Mouse (Mus musculus): ENCODE data around the gene Srl. TPM values are rescaled to one million over a fixed set of nuclear protein-coding genes. Genes with fewer than 3 reads are reported as not detected.

The Srl gene
- polyA plus RNA-seq, 1 experiment from 2014 or later, result 28.9 TPM

GRCm38 (mm10) chr16:4506181-4506580 is 35.4 kb downstream of the Srl start:
- WGBS, result 82% methylated on average over 3 of the region's 3 CpGs
- Histone ChIP-seq H3K36me3 (no peaks in the 10 kb centered on the region), H3K9me3 (no peaks in the 10 kb centered on the region), H3K27me3 (no peaks in the 10 kb centered on the region), H3K4me2 (no peak overlapping the region), H3K27ac (replicated peaks) (no peak overlapping the region), H3K4me3 (no peak overlapping the region), H3K4me1 (replicated peaks) (no peaks in the 10 kb centered on the region), H3K9ac (no peak overlapping the region)
- ATAC-seq (ENCODE audit: low read depth), result no peak

DNA sequence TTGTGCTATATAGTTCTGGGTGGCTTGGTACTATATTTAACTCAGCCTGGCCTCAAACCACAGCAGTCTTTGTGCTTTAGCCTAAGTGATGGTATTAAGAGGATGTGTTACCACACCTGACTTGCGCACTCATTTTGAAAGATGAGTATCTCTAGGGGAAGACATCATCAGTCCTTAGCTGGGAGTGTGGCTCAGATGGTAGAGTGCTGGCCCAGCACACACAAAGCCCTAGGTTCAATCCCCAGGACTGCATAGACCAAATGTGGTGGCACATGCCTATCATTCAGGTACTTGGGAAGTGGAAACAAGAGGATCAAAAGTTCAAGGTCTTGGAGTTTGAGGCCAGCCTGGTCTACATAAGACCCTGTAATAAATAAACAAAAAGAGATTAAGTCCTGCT is 38.1 kb downstream of the Srl start:
- no peak for ATAC-seq (ENCODE audit: low read depth)
- no peaks in the 10 kb centered on the region for H3K27me3 ChIP-seq
- WGBS, result 90% methylated on average over 1 of the region's 1 CpGs

DNA sequence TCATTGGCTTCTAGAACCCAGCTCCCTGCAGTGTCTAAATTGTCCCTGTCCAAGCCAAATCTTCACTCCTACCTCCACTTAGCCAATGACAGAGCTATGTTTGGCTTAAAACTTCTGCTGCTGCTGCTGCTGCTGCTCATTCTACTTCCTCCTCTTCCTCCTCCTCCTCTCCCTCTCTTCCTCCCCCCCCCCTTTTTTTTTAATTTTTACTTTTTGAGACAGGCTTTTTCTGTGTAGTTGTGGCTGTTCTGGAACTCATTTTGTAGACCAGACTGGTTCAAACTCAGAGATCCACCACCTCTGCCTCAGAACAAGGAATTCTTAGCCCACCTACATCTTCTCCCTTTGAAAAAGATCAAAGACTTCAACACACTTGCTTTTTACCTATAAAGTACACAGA is 39.0 kb downstream of the Srl start:
- Histone ChIP-seq H3K36me3 (no peaks in the 10 kb centered on the region), H3K9me3 (no peaks in the 10 kb centered on the region), H3K27me3 (no peaks in the 10 kb centered on the region), H3K27ac (replicated peaks) (no peak overlapping the region), H3K9ac (no peak overlapping the region), H3K4me2 (no peak overlapping the region), H3K4me1 (replicated peaks) (no peaks in the 10 kb centered on the region), H3K4me3 (no peak overlapping the region)
- ATAC-seq (ENCODE audit: low read depth), result no peak

More for the DNA sequence above, 38.1 kb downstream of the Srl start:
- Histone ChIP-seq H3K4me1 (replicated peaks) (no peaks in the 10 kb centered on the region), H3K9me3 (no peaks in the 10 kb centered on the region), H3K27ac (replicated peaks) (no peak overlapping the region), H3K36me3 (no peaks in the 10 kb centered on the region), H3K4me2 (no peak overlapping the region), H3K4me3 (no peak overlapping the region), H3K9ac (no peak overlapping the region)

DNA sequence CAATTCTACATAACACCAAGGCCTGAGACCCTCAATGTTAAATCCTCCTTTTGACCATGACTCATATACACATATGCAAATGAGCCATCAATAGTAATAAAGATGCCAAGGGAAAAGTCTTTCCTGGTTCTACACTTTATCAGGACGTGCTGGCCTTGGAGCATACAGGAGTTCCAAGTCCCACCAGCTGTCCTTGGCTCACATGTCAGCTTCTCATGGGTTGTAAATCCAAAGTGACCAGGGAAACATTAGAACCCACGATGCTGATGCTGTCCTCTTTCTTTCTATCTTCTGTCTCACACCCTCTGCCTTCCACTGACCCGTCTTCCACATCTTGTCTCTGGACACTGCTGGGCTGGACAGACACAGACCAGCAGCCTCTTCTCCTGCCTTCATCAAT is 39.9 kb downstream of the Srl start:
- ATAC-seq (ENCODE audit: low read depth), result no peak
- Histone ChIP-seq H3K27ac (replicated peaks) (no peak overlapping the region), H3K9me3 (no peaks in the 10 kb centered on the region), H3K4me1 (replicated peaks) (no peaks in the 10 kb centered on the region), H3K27me3 (no peaks in the 10 kb centered on the region), H3K9ac (no peak overlapping the region), H3K36me3 (no peaks in the 10 kb centered on the region), H3K4me3 (no peak overlapping the region), H3K4me2 (no peak overlapping the region)
- 80% methylated on average over 3 of the region's 3 CpGs for WGBS

DNA sequence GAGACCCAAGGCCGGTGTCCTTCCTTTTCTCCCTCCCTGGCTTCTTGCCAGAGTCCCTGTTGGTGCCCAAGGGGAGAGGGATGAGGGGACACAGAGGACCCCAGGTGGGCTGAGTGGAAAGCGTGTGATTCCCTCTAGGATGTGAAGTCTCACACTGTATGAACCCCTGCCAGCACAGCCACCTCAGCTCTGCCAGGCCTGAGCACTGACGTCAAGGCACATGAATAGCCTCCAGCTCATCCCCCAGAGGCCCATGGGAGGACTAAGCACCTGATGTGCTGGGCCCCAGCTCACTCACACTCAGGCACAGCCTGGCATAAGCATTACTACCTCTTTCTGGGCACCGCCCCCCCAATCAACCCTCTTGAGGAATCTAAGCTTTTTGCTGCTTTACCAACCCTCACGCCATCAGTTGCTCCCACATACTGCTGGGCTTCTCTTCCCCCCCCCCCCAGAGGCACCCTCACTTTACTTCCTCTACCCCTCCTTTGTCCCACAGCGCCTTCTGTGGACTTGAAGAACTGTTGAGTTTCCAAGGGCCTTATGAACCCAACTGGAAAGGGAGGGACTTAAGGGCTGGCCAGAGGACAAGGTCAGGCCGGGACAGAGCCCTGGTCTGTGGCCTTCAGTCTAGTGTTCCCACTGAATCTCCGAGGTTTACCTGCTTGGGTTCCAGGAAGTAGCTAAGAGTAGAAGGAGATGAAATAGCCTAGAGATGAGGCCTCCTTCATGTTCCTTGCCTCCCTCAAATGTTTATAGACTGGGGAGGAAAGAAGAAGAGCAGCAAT is 40.8 kb downstream of the Srl start:
- no peak overlapping the region for H3K4me2 ChIP-seq
- 76% methylated on average over 8 of the region's 8 CpGs for WGBS
- no peaks in the 10 kb centered on the region for H3K27me3 ChIP-seq
- H3K27ac ChIP-seq (replicated peaks), result no peak overlapping the region
- H3K4me3 ChIP-seq, result no peak overlapping the region
- H3K9ac ChIP-seq, result no peak overlapping the region
- ATAC-seq (ENCODE audit: low read depth), result no peak
- H3K9me3 ChIP-seq, result no peaks in the 10 kb centered on the region
- no peaks in the 10 kb centered on the region for H3K36me3 ChIP-seq
- H3K4me1 ChIP-seq (replicated peaks), result no peaks in the 10 kb centered on the region

- Histone ChIP-seq H3K4me1 (replicated peaks) (peaks cover 2% of the 10 kb centered on the region; the same call in 1 of the 2 replicates), H3K9me3 (no peaks in the 10 kb centered on the region), H3K27ac (replicated peaks) (no peak overlapping the region), H3K27me3 (no peaks in the 10 kb centered on the region), H3K36me3 (no peaks in the 10 kb centered on the region), H3K4me3 (no peak overlapping the region), H3K9ac (no peak overlapping the region), H3K4me2 (no peak overlapping the region)
- 78% methylated on average over 8 of the region's 8 CpGs for WGBS
- ATAC-seq (ENCODE audit: low read depth), result no peak
Measured at GRCm38 (mm10) chr16:4497762-4498607, 43.6 kb downstream of the Srl start.

GRCm38 (mm10) chr16:4496470-4496869 is 45.1 kb downstream of the Srl start:
- no peaks in the 10 kb centered on the region for H3K9me3 ChIP-seq
- H3K4me3 ChIP-seq, result no peak overlapping the region
- 87% methylated on average over 3 of the region's 3 CpGs for WGBS

GRCm38 (mm10) chr16:4495861-4496260 is 45.8 kb downstream of the Srl start:
- no peak overlapping the region for H3K4me2 ChIP-seq
- H3K4me1 ChIP-seq (replicated peaks), result peaks cover 3% of the 10 kb centered on the region; the same call in 1 of the 2 replicates
- no peaks in the 10 kb centered on the region for H3K27me3 ChIP-seq
- no peak overlapping the region for H3K9ac ChIP-seq
- no peak for ATAC-seq (ENCODE audit: low read depth)
- H3K27ac ChIP-seq (replicated peaks), result no peak overlapping the region
- 89% methylated on average over 5 of the region's 5 CpGs for WGBS
- peaks cover 13% of the 10 kb centered on the region for H3K36me3 ChIP-seq
- H3K4me3 ChIP-seq, result no peak overlapping the region
- H3K9me3 ChIP-seq, result no peaks in the 10 kb centered on the region

More at GRCm38 (mm10) chr16:4496470-4496869, 45.1 kb downstream of the Srl start:
- Histone ChIP-seq H3K4me2 (no peak overlapping the region), H3K36me3 (peaks cover 10% of the 10 kb centered on the region; the same call in 1 of the 2 replicates), H3K9ac (no peak overlapping the region), H3K27ac (replicated peaks) (no peak overlapping the region), H3K27me3 (no peaks in the 10 kb centered on the region), H3K4me1 (replicated peaks) (peaks cover 3% of the 10 kb centered on the region; the same call in 1 of the 2 replicates)
- ATAC-seq (ENCODE audit: low read depth), result no peak

DNA sequence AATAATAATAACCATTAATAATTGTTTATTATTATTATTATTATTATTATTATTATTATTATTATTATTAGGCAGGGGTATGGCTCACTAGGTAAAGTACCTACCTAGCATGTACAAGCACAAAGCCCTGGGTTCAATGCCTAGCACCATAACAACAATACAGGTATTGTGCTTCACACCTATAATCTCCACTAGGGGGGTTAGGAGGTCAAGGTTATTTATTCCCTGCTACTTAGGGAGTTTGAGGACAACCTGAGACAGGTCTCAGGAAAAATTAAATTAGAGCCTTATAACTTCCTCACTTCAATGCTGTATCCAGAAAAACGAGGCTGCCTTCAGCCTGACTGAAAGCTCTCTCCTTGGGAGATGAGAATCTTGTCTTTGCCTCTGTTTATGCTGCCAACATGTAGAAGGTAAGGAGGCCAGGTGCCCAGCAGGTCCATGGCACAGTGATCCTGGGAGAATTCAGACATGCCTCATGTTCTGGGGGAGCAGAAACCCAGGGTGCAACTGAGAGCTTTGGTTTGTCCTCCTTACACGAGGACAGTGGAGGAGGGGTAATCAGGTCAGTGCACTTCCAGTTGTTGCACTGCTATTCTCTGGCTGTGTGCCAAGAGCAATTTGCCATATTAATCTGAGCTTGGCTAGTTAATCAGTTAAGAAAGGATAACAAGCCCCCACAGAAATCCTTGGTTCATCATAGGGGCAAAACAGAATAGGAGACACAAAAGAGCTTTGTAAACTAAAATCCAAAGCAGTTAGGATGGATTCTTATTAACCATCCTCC is 48.6 kb downstream of the Srl start:
- WGBS, result 65% methylated on average over 2 of the region's 2 CpGs
- Histone ChIP-seq H3K36me3 (peaks cover 13% of the 10 kb centered on the region), H3K4me3 (no peak overlapping the region), H3K9me3 (no peaks in the 10 kb centered on the region), H3K9ac (no peak overlapping the region), H3K4me2 (no peak overlapping the region), H3K27ac (replicated peaks) (no peak overlapping the region), H3K4me1 (replicated peaks) (peaks cover 8% of the 10 kb centered on the region; the same call in 1 of the 2 replicates), H3K27me3 (no peaks in the 10 kb centered on the region)
- no peak for ATAC-seq (ENCODE audit: low read depth)

DNA sequence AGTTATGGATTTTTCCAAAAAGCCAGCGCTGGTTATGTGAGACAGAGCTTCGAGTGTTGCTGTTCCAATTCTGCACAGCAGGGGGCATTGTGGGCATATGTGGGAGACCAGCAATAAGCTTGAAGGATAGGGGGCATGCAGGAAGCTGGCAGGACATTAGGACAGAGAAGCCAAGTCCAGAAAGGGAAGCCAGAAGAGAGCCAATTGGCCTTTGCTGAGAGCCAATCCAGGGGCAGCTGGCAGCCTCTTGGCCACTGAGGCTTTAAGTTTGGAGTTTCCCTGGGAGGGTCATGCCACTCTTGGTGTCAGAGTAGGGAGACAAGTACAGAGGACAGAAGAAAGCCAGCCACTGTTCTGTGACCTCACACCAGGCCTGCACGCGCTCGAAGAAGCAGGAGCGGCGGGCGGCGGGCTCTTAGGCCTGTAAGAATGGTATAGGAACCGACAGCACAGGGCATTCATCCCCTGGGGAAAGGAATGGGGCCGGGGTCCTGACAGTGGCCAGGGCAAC is 52.4 kb downstream of the Srl start:
- peak; percentile 71 for ATAC-seq (ENCODE audit: low read depth)
- H3K36me3 ChIP-seq, result peaks cover 36% of the 10 kb centered on the region
- no peak overlapping the region for H3K4me2 ChIP-seq
- H3K4me3 ChIP-seq, result no peak overlapping the region
- H3K27ac ChIP-seq (replicated peaks), result no peak overlapping the region
- no peaks in the 10 kb centered on the region for H3K9me3 ChIP-seq
- peaks cover 8% of the 10 kb centered on the region; the same call in 1 of the 2 replicates for H3K4me1 ChIP-seq (replicated peaks)
- H3K9ac ChIP-seq, result 0 out of 2 replicates have a peak overlapping the region, but pooled peaks have one; percentile 5
- no peaks in the 10 kb centered on the region for H3K27me3 ChIP-seq
- 68% methylated on average over 11 of the region's 11 CpGs for WGBS

DNA sequence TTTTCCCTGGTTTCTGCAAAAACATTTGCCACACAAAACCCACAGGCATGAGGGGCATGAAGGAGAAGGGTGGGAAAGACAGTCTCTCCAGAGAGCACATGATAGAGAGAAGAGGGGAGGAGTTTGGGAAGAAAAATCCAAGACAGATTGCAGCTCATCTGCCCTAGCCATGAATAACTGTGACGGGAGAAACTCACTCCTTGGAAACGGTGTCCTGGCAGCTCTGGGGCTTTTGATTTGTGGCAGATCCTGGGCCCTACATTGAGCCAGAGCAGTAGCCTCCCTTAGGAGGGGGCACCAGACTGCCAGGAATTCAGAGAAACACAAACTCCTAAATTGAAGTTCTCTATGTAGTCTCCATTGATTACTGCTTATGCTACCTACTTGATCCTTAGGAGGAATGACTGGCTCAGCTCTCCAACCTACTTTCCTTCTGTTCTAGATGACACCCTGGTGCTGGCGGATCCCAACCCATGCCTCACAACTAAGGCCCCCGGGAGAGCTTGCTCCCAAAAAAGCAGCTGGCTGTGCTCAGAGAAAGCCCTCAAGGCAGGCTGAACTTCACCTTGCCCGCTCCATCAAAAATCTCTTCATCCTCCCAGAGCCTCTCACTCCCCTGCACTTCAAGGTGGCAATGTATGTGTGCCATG is 60.9 kb downstream of the Srl start:
- Histone ChIP-seq H3K9me3 (no peaks in the 10 kb centered on the region), H3K4me3 (no peak overlapping the region), H3K36me3 (peaks cover 26% of the 10 kb centered on the region), H3K27me3 (no peaks in the 10 kb centered on the region), H3K27ac (replicated peaks) (no peak overlapping the region), H3K4me1 (replicated peaks) (no peaks in the 10 kb centered on the region), H3K9ac (no peak overlapping the region), H3K4me2 (no peak overlapping the region)
- WGBS, result 78% methylated on average over 5 of the region's 5 CpGs
- ATAC-seq (ENCODE audit: low read depth), result no peak

All from neural tube, embryonic 13.5 days (tissue).